Mouse (Mus musculus) monocyte, adult 2 months (primary cell): ENCODE measurements around the gene Gstcd.

Source experiments
- DNase-seq, 2 experiments: peaks; one replicate each; pipeline ENCODE4 v3.0.0; 2022; ENCODE audit warnings: low spot score in 2 of 2, low read depth in 1 of 2

Gstcd gene

DNA sequence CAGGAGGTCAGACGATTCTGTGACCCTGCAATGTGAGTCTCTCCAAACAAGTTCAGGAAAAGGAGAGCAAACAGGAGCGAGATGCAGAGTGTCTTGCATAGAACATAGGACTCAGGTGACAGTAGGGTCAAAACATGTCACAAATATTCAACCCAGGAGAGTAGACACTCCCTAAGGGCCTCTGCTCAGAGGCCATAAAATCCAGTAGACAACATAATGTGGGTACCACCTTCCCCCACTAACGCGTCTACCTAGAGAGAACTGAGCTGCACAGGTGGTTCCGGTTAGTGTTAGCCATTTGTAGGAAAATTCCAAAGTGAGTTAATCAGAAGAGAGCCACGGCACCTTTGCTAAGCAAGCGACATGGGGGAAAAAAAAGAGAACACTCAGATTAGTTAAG is 147.6 kb downstream of the Gstcd start:
- DNase-seq, result no peak

DNA sequence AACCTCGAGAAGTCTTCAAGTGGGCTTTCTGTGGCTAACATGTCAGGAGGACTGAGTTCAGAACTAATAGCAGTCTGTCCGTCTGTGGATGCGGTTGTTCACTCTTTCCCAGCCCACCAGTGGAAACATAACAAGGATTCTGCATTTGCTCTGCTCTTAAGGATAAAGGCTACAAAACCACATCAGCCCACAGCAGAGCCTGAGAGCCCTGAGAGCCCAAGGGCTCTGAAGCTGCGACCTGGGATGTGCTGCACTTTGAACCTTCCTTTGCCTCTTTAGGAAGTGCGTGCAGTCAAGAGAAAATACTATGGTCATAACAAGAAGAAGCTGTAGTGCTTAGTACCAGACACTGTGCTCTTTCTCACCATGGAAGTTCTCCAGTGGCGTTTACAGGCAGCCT is 149.1 kb downstream of the Gstcd start:
- DNase-seq, result no peak

DNA sequence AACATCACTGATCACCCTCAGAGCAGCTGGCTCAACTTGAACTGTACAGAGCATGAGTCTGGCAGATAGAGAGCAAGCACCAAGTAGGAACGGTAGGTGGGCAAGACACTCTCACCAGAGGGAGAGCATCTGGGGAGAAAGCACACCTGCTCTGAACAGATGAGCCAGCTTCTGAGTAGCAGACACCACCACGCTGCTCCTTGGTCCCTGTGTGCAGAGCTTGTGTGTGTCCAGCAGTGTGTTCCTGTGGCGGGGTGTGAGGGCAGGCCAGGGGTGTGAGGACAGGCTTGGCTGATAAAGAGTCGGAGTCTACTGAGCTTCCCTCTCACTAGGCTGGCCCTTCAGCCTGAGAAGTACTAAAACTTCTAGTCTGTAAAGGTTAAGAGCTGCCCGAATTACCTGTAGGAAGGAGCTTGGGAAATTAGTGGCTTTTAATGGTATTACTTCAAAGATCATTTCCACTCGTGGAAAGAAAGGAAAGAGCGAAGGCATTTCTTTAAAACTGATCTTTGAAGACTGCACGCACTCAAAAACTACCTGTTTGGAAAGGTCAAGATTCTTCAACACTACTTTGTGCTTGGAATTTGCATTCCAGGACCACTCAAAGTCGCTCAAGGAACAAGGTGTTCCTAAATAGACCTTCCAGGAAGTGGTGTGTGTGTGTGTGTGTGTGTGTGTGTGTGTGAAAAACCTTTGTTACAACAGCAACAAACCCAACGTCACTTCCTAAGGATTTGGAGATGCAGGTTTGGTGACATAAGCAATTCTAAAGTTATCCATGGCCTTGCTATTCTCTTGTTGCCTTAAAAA is 151.4 kb downstream of the Gstcd start:
- DNase-seq, result no peak

DNA sequence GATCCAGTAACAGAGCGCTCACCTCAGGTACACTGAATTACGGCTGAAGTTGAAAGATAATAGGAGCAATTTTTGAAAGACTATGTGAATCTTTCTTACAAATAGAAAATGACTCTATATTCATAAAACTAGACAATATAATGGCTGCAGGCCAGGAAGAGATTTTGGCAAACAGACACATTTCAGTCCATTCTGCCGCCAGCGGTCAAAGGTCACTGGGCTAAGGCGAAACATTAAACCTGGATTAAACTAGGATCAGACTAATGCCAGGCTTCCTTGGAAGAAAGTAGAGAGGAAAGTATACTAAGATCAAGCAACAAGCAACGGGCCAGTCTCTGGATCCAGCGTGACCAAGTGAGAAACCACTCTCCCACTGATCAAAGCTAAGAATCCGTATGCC is 152.8 kb downstream of the Gstcd start:
- no peak for DNase-seq

DNA sequence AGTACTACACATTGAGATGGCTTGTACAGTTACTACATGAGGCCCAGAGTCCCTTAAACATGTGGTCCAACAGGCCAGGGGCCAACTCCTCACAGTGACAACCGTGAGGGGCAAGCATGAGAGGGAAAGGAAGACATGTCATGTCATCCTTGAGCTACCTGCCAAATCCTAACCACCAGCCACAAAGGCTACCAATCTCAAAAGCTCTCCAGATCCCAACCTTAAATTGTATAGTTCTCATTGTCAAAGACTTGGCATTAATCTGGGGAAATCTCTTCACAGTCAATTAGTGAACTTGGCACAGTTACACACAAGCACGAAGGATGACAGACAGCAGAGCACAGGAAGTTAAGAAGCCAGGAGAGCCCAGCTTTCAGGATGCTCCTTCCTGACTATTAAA is 157.2 kb downstream of the Gstcd start:
- DNase-seq, result no peak
